Mouse (Mus musculus) intestine, postnatal 0 days (tissue): Measurements from ENCODE around the gene Zfp110. TPM values are rescaled to one million over a fixed set of nuclear protein-coding genes. Genes with fewer than 3 reads are reported as not detected.
"Not testable (repeated sequence)": the region's sequence is repeated elsewhere in the genome, so short reads cannot be mapped to it uniquely, and the experiment has no call there.

Source experiments
- ATAC-seq: fragments of 200-750 bp; cut with Nextera tagmentation; 2 replicates; pipeline ENCODE4 v1.8.0; 2017; ENCODE audit warnings: mild to moderate bottlenecking, moderate TSS enrichment, moderate library complexity
- H3K27ac ChIP-seq: fragments of 300-500 bp; sonication (generic); 2 replicates; pipeline ENCODE4 v1.5.1; 2014; ENCODE audit warnings: mild to moderate bottlenecking, low read depth, low read length, moderate library complexity
- H3K27me3 ChIP-seq: fragments of 300-500 bp; sonication (generic); replicated peaks from 2 replicates; pipeline ENCODE4 v1.6.1; 2014; ENCODE audit warnings: low read length, mixed read lengths; ENCODE audit not compliant: control insufficient read depth, insufficient read depth
- H3K36me3 ChIP-seq: fragments of 300-500 bp; sonication (generic); 2 replicates; pipeline ENCODE4 v1.6.1; 2014; ENCODE audit warnings: mild to moderate bottlenecking, moderate library complexity; ENCODE audit not compliant: control insufficient read depth, insufficient read depth
- H3K4me1 ChIP-seq: fragments of 300-500 bp; sonication (generic); replicated peaks from 2 replicates; pipeline ENCODE4 v1.6.1; 2014; ENCODE audit warnings: antibody characterized with exemption, low read length, mixed read lengths; ENCODE audit not compliant: control insufficient read depth, insufficient read depth
- H3K4me2 ChIP-seq: fragments of 300-500 bp; sonication (generic); replicated peaks from 2 replicates; pipeline ENCODE4 v1.6.1; 2014; ENCODE audit warnings: low read depth, mild to moderate bottlenecking, moderate library complexity
- H3K4me3 ChIP-seq: fragments of 300-500 bp; sonication (generic); 2 replicates; pipeline ENCODE4 v1.5.1; 2014; ENCODE audit warnings: low read depth, low read length
- H3K9ac ChIP-seq: fragments of 300-500 bp; sonication (generic); 2 replicates; pipeline ENCODE4 v1.6.1; 2014; ENCODE audit warnings: mild to moderate bottlenecking, low read depth, low read length
- H3K9me3 ChIP-seq: fragments of 300-500 bp; sonication (generic); 2 replicates; pipeline ENCODE4 v1.6.1; 2016; ENCODE audit warnings: mixed run types; ENCODE audit not compliant: control insufficient read depth
- CTCF ChIP-seq: sonication (generic); IDR thresholded peaks from 2 replicates; pipeline ENCODE4 v1.5.1; 2016; ENCODE audit warnings: low read depth, mild to moderate bottlenecking, control low read depth, antibody characterized with exemption, moderate library complexity
- WGBS: fragments of 180-500 bp; shearing (Covaris S2); extraction: QIAGEN DNeasy Blood & Tissue Kit; methylation state at CpG from one replicate; pipeline ENCODE4 v1.1.7; 2014; 5-methylcytosine and 5-hydroxymethylcytosine counted together
- polyA plus RNA-seq: library from polyadenylated mRNA; unstranded; fragments of >200 nt; fragmentation: Nextera tagmentation; extraction: Ambion mirVana; gene quantifications from 2 replicates; pipeline ENCODE4 v1.2.1, GENCODE M21; 2015

Gene Zfp110
- polyA plus RNA-seq, 1 experiment from 2014 or later: 12.5 TPM

DNA sequence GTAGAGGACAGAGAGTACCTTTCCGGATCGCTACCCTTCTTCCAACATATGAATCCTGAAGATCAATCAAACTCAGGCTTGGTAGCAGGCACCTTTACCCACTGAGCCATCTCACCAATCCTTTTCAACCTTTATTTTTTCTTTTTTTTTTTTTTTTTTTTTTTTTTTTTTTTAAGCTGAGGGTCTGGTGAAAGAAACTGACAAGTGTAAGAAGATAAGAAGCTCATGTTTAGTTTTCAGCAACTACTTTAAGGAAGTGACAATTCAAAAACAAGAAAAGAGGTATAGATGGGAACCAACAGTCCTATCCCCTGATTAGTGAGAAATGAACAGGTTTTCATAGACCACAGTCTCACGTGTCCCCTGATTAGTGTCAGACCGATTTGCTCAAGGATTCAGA, 1.2 kb downstream of the Zfp110 start:
- WGBS: 96% methylated on average over 4 of the region's 4 CpGs
- H3K27me3 ChIP-seq: no peaks in the 10 kb centered on the region
- no peak for TF ChIP-seq CTCF
- peaks cover 10% of the 10 kb centered on the region; the same call in 1 of the 2 replicates for H3K9me3 ChIP-seq
- H3K4me3 ChIP-seq: peak overlapping the region; percentile 82
- H3K36me3 ChIP-seq: peaks cover 30% of the 10 kb centered on the region
- peak overlapping the region; percentile 81 for H3K4me2 ChIP-seq
- no peak for ATAC-seq
- H3K9ac ChIP-seq: no peak overlapping the region
- H3K27ac ChIP-seq: no peak overlapping the region
- H3K4me1 ChIP-seq: no peaks in the 10 kb centered on the region

DNA sequence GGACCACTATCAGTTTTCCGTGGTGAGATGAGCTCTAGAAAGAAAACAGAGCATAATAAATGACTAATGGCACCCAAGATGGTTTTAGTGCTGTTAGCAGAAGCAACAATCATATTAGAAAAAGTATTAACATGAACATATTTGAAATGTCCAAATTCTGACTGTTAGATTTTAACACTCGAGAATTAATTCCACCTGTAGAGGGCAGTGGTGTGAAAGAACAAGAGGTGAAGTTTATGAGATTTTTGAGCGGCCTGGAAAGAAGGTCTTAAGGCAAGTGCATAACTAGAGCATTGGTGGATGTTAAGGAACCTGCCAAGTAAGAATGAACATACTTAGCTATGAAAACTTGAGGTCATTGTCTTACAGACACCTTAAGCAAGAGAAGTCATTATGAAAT, 39.7 kb downstream of the Zfp110 start:
- ATAC-seq: no peak
- Histone ChIP-seq H3K9me3 (no peaks in the 10 kb centered on the region), H3K4me3 (no peak overlapping the region), H3K36me3 (no peaks in the 10 kb centered on the region), H3K4me2 (no peak overlapping the region), H3K27me3 (no peaks in the 10 kb centered on the region), H3K27ac (no peak overlapping the region), H3K9ac (no peak overlapping the region), H3K4me1 (no peaks in the 10 kb centered on the region)
- peak; percentile 67 for TF ChIP-seq CTCF
- 19% methylated on average over 3 of the region's 3 CpGs for WGBS

DNA sequence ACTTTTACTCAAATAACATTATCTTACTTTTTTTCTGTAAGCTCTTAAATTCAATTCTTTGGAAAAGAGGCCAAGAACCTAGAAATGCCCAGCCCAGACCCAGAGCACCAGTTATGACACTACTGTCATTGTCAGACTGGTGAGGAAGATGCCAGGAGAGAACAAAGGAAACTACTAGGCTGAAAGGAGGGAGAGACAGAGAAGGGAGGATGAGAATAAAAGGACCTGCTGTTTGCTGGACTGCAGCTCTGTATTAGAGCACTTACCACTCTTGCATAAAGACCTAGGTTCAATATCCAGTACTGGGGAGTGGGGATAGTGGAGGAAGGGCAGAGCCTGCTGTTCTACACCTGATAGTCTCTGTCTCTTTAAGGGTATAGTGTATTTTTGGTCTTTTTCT, 45.5 kb downstream of the Zfp110 start:
- ATAC-seq: no peak
- no peaks in the 10 kb centered on the region for H3K36me3 ChIP-seq
- H3K9ac ChIP-seq: no peak overlapping the region
- no peak overlapping the region for H3K27ac ChIP-seq
- no peak overlapping the region for H3K4me2 ChIP-seq
- no peak for TF ChIP-seq CTCF
- H3K27me3 ChIP-seq: no peaks in the 10 kb centered on the region
- no peak overlapping the region for H3K4me3 ChIP-seq
- no peaks in the 10 kb centered on the region for H3K9me3 ChIP-seq
- no peaks in the 10 kb centered on the region; the same call in 1 of the 2 replicates for H3K4me1 ChIP-seq

DNA sequence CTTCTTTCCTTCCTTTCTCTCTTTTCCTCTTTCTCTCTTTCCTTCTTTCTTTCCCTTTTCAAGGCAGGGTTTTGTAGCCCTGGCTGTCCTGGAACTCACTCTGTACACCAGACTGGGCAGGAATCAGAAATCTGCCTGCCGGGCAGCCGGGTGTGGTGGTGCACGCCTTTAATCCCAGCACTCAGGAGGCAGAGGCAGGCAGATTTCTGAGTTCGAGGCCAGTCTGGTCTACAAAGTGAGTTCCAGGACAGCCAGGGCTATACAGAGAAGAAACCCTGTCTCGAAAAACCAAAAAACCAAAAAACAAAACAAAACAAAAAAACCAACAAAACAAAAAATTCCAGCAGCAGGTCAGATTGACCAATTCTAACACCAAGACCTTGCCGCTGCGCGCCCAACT, 45.9 kb downstream of the Zfp110 start:
- not testable (repeated sequence) for H3K27me3 ChIP-seq, H3K27ac ChIP-seq, H3K36me3 ChIP-seq, H3K4me1 ChIP-seq, H3K9ac ChIP-seq, ATAC-seq, H3K9me3 ChIP-seq
- WGBS: 43% methylated on average over 8 of the region's 8 CpGs
- Histone ChIP-seq H3K4me2 (peak overlapping the region; percentile 82), H3K4me3 (peak overlapping the region; percentile 65)

DNA sequence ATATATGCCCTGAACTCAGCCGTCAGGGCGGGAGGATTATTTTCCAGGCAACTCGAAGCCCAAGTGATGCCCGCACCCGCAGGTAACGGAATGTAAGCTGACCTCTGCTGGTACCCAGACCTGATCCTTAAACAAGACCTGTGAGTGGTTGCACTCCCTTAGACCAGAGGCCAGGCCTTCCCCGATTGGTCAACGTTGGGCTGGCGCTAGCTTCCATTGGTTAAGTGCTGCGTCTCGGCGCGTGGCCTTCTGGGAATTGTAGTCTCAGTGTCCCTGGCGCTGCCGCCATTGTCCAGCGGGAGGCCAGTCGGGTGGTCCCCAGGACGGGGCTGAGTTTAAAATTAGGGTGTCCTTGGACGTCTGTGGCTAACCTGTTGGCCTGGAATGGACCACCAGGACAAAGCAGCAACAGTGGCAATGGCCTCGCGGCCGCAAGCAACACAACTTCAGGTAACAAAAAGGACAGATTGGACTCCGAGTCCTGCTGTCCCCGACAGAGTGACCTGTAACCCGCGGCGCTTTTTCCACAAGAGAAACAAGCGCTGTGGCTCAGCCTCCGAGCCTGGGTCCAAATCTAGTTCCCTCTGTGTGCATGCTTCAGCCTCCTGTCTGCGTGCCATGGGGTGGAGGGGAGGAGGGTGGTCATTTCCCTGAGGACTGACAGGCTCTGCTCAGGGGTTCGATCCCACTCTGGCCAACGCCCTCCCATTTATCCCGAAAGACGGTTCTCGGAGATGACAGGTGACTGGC, 46.5 kb downstream of the Zfp110 start, which contains the start of gene Zfp128:
Gene Zfp128 (plus strand): TSS at position 267 of the 750 bp plus-strand sequence.
- TF ChIP-seq CTCF: peak; percentile 26; the same call in 1 of the 2 replicates
- peak; percentile 99 for ATAC-seq
- Histone ChIP-seq H3K9me3 (no peaks in the 10 kb centered on the region), H3K4me3 (peak within 1 kb of the TSS; percentile 65), H3K4me1 (no peaks in the 10 kb centered on the region; the same call in 1 of the 2 replicates), H3K4me2 (peak within 1 kb of the TSS; percentile 82), H3K27me3 (no peaks in the 10 kb centered on the region), H3K9ac (peak within 1 kb of the TSS; percentile 48), H3K36me3 (peaks cover 10% of the 10 kb centered on the region; the same call in 1 of the 2 replicates), H3K27ac (no peak within 1 kb of the TSS)
- 2% methylated on average over 35 of the region's 35 CpGs for WGBS

DNA sequence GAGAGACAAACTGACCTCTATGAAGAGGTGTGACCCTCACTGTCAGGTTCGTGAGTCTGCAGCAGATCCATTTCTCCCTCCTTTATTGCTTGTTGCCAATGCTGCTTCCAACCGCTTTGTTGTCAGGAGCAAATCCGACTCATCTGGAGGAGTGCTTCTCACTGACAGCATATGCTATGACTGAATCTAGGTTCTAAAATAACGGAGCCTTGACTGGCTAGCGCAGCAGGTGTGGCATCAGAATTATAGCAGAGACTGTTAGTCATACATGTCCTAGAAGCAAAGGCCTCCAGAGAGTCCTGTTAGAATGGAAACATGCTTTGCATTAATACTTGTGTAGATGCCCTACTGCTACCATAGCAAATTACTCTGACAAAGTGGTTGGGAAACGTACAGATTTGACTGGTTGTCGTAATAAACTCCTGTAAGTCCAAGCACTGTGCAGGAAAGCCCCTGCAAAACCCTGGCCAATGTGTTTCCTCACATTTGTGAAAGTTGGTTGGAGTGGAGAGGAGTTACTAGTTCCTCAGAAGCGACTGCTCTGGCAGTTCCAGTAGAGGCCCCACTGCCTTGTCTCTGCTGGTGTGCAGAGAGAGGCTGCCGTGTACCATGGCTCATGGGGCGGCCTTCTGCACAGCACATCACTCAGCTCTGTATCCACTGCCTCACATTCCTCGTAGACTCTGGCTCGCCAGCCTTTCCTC, 52.2 kb downstream of the Zfp110 start:
- no peak for TF ChIP-seq CTCF
- Histone ChIP-seq H3K9me3 (no peaks in the 10 kb centered on the region), H3K4me1 (no peaks in the 10 kb centered on the region; the same call in 1 of the 2 replicates), H3K27ac (no peak overlapping the region), H3K36me3 (peaks cover 39% of the 10 kb centered on the region; the same call in 1 of the 2 replicates), H3K27me3 (no peaks in the 10 kb centered on the region), H3K4me2 (no peak overlapping the region), H3K9ac (no peak overlapping the region), H3K4me3 (no peak overlapping the region)
- WGBS: 93% methylated on average over 12 of the region's 12 CpGs
- no peak for ATAC-seq
